Mouse (Mus musculus) liver, adult 2 months (tissue): ENCODE measurements at regions not wholly inside any gene's neighbourhood (a gene's known extent, or its start where the extent isn't known, plus 50 kb on each side); places are given as distances from the start of the nearest gene placed in this dataset.

Experiments
- CTCF ChIP-seq: fragments of 200-500 bp; IDR thresholded peaks from 2 replicates; pipeline ENCODE4 v1.5.1; 2011; ENCODE audit warnings: low read depth, low read length, control low read depth
- POLR2A ChIP-seq: fragments of 200-500 bp; IDR thresholded peaks from 2 replicates; pipeline ENCODE4 v1.6.1; 2011; ENCODE audit warnings: low read length, control low read depth; ENCODE audit not compliant: insufficient read depth; ENCODE audit errors: extremely low read depth

- TF ChIP-seq CTCF (no peak), POLR2A (no peak)
These were observed 126.2 kb upstream of the Agr3 start for GRCm38 (mm10) chr12:35799261-35799660.
